Mouse (Mus musculus) adrenal gland, adult 10 weeks (tissue): ENCODE measurements around the gene Phactr1. TPM values are rescaled to one million over a fixed set of nuclear protein-coding genes. Genes with fewer than 3 reads are reported as not detected.

Experiments used
- polyA plus RNA-seq: library from polyadenylated mRNA; stranded (reverse); fragments of 350-450 nt; fragmentation: Illumina TruSeq; extraction: RNeasy Lipid Tissue Mini Kit (QIAGEN cat#74804); gene quantifications from one replicate; pipeline ENCODE4 v1.2.3, GENCODE M21; 2014; ENCODE audit warnings: low read depth, low replicate concordance

Gene Phactr1
- 3.4 TPM for polyA plus RNA-seq

DNA sequence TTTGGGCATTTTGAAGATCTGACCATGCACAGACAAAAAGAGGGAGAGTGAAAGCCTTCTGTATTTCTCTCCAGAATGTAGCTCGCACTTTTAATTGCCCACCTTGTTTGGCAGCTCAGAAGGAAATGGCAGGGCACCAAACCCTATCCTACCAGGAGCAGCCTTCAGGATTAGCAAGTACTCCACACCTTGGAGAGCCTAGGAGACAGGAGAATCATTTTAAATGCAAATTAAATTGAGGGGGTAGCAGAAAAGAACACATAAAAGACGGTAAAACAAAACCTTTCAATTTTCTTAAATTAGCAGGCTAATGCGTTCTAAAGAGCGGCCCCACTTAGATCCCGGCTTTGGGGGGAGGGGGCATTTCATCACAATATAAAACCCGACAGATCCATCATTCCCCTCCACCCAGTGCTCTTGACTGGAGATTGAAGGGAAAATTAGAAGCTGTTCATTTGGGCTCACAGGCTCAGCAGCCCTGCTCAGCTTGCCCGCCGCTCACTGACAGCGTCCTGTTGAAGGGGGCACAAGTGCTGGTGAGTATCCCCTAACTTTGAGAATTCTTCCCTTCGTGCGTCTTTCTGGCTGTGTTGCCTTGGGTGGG, at the start of gene Phactr1:
Gene Phactr1 (plus strand): TSS at position 233 of the 604 bp plus-strand sequence.

GRCm38 (mm10) chr13:43171020-43171710, 490.7 kb downstream of the Phactr1 start, which contains the start of gene Tbc1d7:
Tbc1d7 (minus strand) TSS chr13:43171501.

